Mouse (Mus musculus) neural tube, embryonic 12.5 days (tissue): ENCODE measurements around the gene Inpp5a. TPM values are rescaled to one million over a fixed set of nuclear protein-coding genes. Genes with fewer than 3 reads are reported as not detected.

Experiments used
- ATAC-seq: fragments of 200-750 bp; cut with Nextera tagmentation; 2 replicates; pipeline ENCODE4 v1.8.0; 2017; ENCODE audit warnings: low read depth, mild to moderate bottlenecking, moderate TSS enrichment, moderate library complexity; ENCODE audit not compliant: low FRiP score
- H3K27ac ChIP-seq: fragments of 300-500 bp; sonication (generic); 2 replicates; pipeline ENCODE4 v1.5.1; 2016
- H3K27me3 ChIP-seq: fragments of 300-500 bp; sonication (generic); replicated peaks from 2 replicates; pipeline ENCODE4 v1.6.1; 2016; ENCODE audit warnings: mild to moderate bottlenecking
- H3K36me3 ChIP-seq: fragments of 300-500 bp; sonication (generic); 2 replicates; pipeline ENCODE4 v1.6.1; 2016; ENCODE audit warnings: mild to moderate bottlenecking
- H3K4me1 ChIP-seq: fragments of 300-500 bp; sonication (generic); 2 replicates; pipeline ENCODE4 v1.6.1; 2016
- H3K4me2 ChIP-seq: fragments of 300-500 bp; sonication (generic); replicated peaks from 2 replicates; pipeline ENCODE4 v1.6.1; 2016; ENCODE audit warnings: mild to moderate bottlenecking
- H3K4me3 ChIP-seq: fragments of 300-500 bp; sonication (generic); 2 replicates; pipeline ENCODE4 v1.5.1; 2016
- H3K9ac ChIP-seq: fragments of 300-500 bp; sonication (generic); 2 replicates; pipeline ENCODE4 v1.6.1; 2016; ENCODE audit warnings: mild to moderate bottlenecking
- H3K9me3 ChIP-seq: fragments of 300-500 bp; sonication (generic); 2 replicates; pipeline ENCODE4 v1.6.1; 2016; ENCODE audit warnings: mild to moderate bottlenecking
- WGBS: fragments of 180-500 bp; shearing (Covaris S2); methylation state at CpG from one replicate; pipeline ENCODE4 v1.1.7; 2016; 5-methylcytosine and 5-hydroxymethylcytosine counted together
- polyA plus RNA-seq: library from polyadenylated mRNA; unstranded; fragments of >200 nt; fragmentation: Nextera tagmentation; extraction: Ambion mirVana; gene quantifications from 2 replicates; pipeline ENCODE4 v1.2.1, GENCODE M21; 2016

Inpp5a gene
- polyA plus RNA-seq, 1 experiment from 2014 or later: 26.8 TPM

GRCm38 (mm10) chr7:139392106-139392505 is 3.2 kb downstream of the Inpp5a start:
- Histone ChIP-seq H3K9ac (no peak overlapping the region), H3K27me3 (no peaks in the 10 kb centered on the region), H3K4me3 (no peak overlapping the region), H3K36me3 (no peaks in the 10 kb centered on the region), H3K4me2 (no peak overlapping the region), H3K4me1 (peaks cover 19% of the 10 kb centered on the region), H3K9me3 (no peaks in the 10 kb centered on the region), H3K27ac (no peak overlapping the region)
- WGBS: 71% methylated on average over 2 of the region's 2 CpGs
- no peak for ATAC-seq

- ATAC-seq: no peak
- H3K36me3 ChIP-seq: no peaks in the 10 kb centered on the region
- no peak overlapping the region for H3K4me2 ChIP-seq
- H3K9ac ChIP-seq: no peak overlapping the region
- H3K4me1 ChIP-seq: peaks cover 24% of the 10 kb centered on the region
- WGBS: 70% methylated on average over 6 of the region's 6 CpGs
- no peaks in the 10 kb centered on the region for H3K27me3 ChIP-seq
- no peak overlapping the region for H3K27ac ChIP-seq
- no peaks in the 10 kb centered on the region for H3K9me3 ChIP-seq
- no peak overlapping the region for H3K4me3 ChIP-seq
These were observed 3.9 kb downstream of the Inpp5a start for GRCm38 (mm10) chr7:139392691-139393235.

- Histone ChIP-seq H3K9ac (no peak overlapping the region), H3K27me3 (no peaks in the 10 kb centered on the region), H3K4me1 (peaks cover 13% of the 10 kb centered on the region), H3K36me3 (no peaks in the 10 kb centered on the region), H3K27ac (no peak overlapping the region), H3K4me2 (no peak overlapping the region), H3K4me3 (no peak overlapping the region), H3K9me3 (no peaks in the 10 kb centered on the region)
- ATAC-seq: peak; percentile 33; the same call in 1 of the 2 replicates
- 68% methylated on average over 8 of the region's 8 CpGs for WGBS
These were observed 8.6 kb downstream of the Inpp5a start for GRCm38 (mm10) chr7:139397521-139397920.

GRCm38 (mm10) chr7:139398111-139398510 is 9.2 kb downstream of the Inpp5a start:
- Histone ChIP-seq H3K9ac (no peak overlapping the region), H3K36me3 (no peaks in the 10 kb centered on the region), H3K27ac (no peak overlapping the region), H3K27me3 (no peaks in the 10 kb centered on the region), H3K4me2 (no peak overlapping the region), H3K9me3 (no peaks in the 10 kb centered on the region), H3K4me1 (peaks cover 10% of the 10 kb centered on the region), H3K4me3 (no peak overlapping the region)
- no peak for ATAC-seq
- WGBS: 92% methylated on average over 5 of the region's 5 CpGs

- H3K9ac ChIP-seq: no peak overlapping the region
- no peak for ATAC-seq
- peaks cover 10% of the 10 kb centered on the region for H3K4me1 ChIP-seq
- H3K9me3 ChIP-seq: no peaks in the 10 kb centered on the region
- H3K27ac ChIP-seq: no peak overlapping the region
- no peak overlapping the region for H3K4me2 ChIP-seq
- H3K4me3 ChIP-seq: no peak overlapping the region
- 83% methylated on average over 6 of the region's 6 CpGs for WGBS
- H3K27me3 ChIP-seq: no peaks in the 10 kb centered on the region
- no peaks in the 10 kb centered on the region for H3K36me3 ChIP-seq
These were observed 9.7 kb downstream of the Inpp5a start for GRCm38 (mm10) chr7:139398530-139399021.

GRCm38 (mm10) chr7:139399572-139399971 is 10.7 kb downstream of the Inpp5a start:
- peaks cover 10% of the 10 kb centered on the region for H3K4me1 ChIP-seq
- no peak overlapping the region for H3K27ac ChIP-seq
- WGBS: 86% methylated on average over 4 of the region's 4 CpGs
- H3K36me3 ChIP-seq: no peaks in the 10 kb centered on the region
- no peak for ATAC-seq
- H3K4me2 ChIP-seq: no peak overlapping the region
- H3K27me3 ChIP-seq: no peaks in the 10 kb centered on the region
- H3K9me3 ChIP-seq: no peaks in the 10 kb centered on the region
- H3K9ac ChIP-seq: no peak overlapping the region
- no peak overlapping the region for H3K4me3 ChIP-seq

- Histone ChIP-seq H3K4me2 (no peak overlapping the region), H3K9me3 (no peaks in the 10 kb centered on the region), H3K9ac (no peak overlapping the region), H3K27me3 (no peaks in the 10 kb centered on the region), H3K27ac (no peak overlapping the region), H3K4me1 (peaks cover 10% of the 10 kb centered on the region), H3K36me3 (no peaks in the 10 kb centered on the region), H3K4me3 (no peak overlapping the region)
- ATAC-seq: no peak
- WGBS: 90% methylated on average over 11 of the region's 11 CpGs
These were observed 11.2 kb downstream of the Inpp5a start for GRCm38 (mm10) chr7:139399977-139400685.

- Histone ChIP-seq H3K9ac (no peak overlapping the region), H3K4me2 (no peak overlapping the region), H3K9me3 (no peaks in the 10 kb centered on the region), H3K27me3 (no peaks in the 10 kb centered on the region), H3K4me1 (peaks cover 10% of the 10 kb centered on the region), H3K4me3 (no peak overlapping the region), H3K27ac (no peak overlapping the region), H3K36me3 (no peaks in the 10 kb centered on the region)
- 91% methylated on average over 3 of the region's 3 CpGs for WGBS
- ATAC-seq: no peak
These were observed 12.0 kb downstream of the Inpp5a start for GRCm38 (mm10) chr7:139400926-139401325.

- no peaks in the 10 kb centered on the region for H3K27me3 ChIP-seq
- no peak overlapping the region for H3K27ac ChIP-seq
- H3K4me3 ChIP-seq: no peak overlapping the region
- WGBS: 85% methylated on average over 8 of the region's 8 CpGs
- H3K9ac ChIP-seq: no peak overlapping the region
- no peak overlapping the region for H3K4me2 ChIP-seq
- H3K9me3 ChIP-seq: no peaks in the 10 kb centered on the region
- H3K4me1 ChIP-seq: peaks cover 10% of the 10 kb centered on the region
- H3K36me3 ChIP-seq: no peaks in the 10 kb centered on the region
- ATAC-seq: no peak
These were observed 12.9 kb downstream of the Inpp5a start for GRCm38 (mm10) chr7:139401791-139402190.

- Histone ChIP-seq H3K4me3 (no peak overlapping the region), H3K9me3 (no peaks in the 10 kb centered on the region), H3K27me3 (no peaks in the 10 kb centered on the region), H3K9ac (no peak overlapping the region), H3K27ac (no peak overlapping the region), H3K4me1 (peaks cover 5% of the 10 kb centered on the region), H3K4me2 (no peak overlapping the region), H3K36me3 (no peaks in the 10 kb centered on the region)
- ATAC-seq: no peak
- WGBS: 93% methylated on average over 4 of the region's 4 CpGs
These were observed 13.8 kb downstream of the Inpp5a start for GRCm38 (mm10) chr7:139402721-139403120.

GRCm38 (mm10) chr7:139406581-139406980 is 17.7 kb downstream of the Inpp5a start:
- ATAC-seq: no peak
- Histone ChIP-seq H3K4me3 (no peak overlapping the region), H3K36me3 (no peaks in the 10 kb centered on the region), H3K27me3 (no peaks in the 10 kb centered on the region), H3K4me1 (no peaks in the 10 kb centered on the region), H3K27ac (no peak overlapping the region), H3K9ac (no peak overlapping the region), H3K4me2 (no peak overlapping the region), H3K9me3 (no peaks in the 10 kb centered on the region)
- WGBS: 93% methylated on average over 2 of the region's 2 CpGs

- Histone ChIP-seq H3K4me2 (no peak overlapping the region), H3K4me3 (no peak overlapping the region), H3K9ac (no peak overlapping the region), H3K36me3 (no peaks in the 10 kb centered on the region), H3K4me1 (no peaks in the 10 kb centered on the region), H3K27ac (no peak overlapping the region), H3K9me3 (no peaks in the 10 kb centered on the region), H3K27me3 (no peaks in the 10 kb centered on the region)
- no peak for ATAC-seq
These were observed 19.1 kb downstream of the Inpp5a start for GRCm38 (mm10) chr7:139407966-139408365.

- Histone ChIP-seq H3K27me3 (no peaks in the 10 kb centered on the region), H3K4me3 (no peak overlapping the region), H3K9me3 (no peaks in the 10 kb centered on the region), H3K4me2 (no peak overlapping the region), H3K9ac (no peak overlapping the region), H3K4me1 (peaks cover 5% of the 10 kb centered on the region; the same call in 1 of the 2 replicates), H3K36me3 (no peaks in the 10 kb centered on the region), H3K27ac (no peak overlapping the region)
- 88% methylated on average over 5 of the region's 5 CpGs for WGBS
- ATAC-seq: no peak
These were observed 21.0 kb downstream of the Inpp5a start for GRCm38 (mm10) chr7:139409903-139410302.
